Mouse (Mus musculus): Measurements from ENCODE around the gene Cd3g. TPM values are rescaled to one million over a fixed set of nuclear protein-coding genes. Genes with fewer than 3 reads are reported as not detected.
A peak's percentile ranks its signal among the peaks of the same experiment; 100 is the strongest.

Cd3g gene
- polyA plus RNA-seq, 1 experiment from 2014 or later = not detected

DNA sequence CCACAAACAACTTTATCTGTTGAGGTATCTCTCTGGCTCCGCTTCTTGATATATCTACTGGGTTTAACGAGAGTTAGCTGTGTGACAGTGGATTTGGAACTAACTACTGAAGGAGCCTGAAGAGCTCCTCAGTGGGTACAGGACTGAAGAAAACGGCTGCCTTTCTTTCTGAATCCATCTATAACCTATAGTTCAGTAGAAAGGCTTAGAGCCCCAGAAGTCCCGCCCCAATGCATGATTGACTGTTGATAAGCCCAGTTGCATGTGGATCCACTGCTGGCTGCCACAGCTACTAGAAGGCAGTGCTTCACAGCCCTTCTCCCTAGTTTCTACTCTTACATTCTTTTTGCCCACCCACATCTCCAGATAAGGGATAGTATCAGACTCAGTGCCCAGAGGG lies 30.2 kb upstream of the Cd3g start:
- H3K27ac ChIP-seq (replicated peaks; ENCODE audit: low read depth, low read length) = no peak overlapping the region
- no peak overlapping the region for H3K9ac ChIP-seq (replicated peaks; ENCODE audit: low read length)
- H3K4me2 ChIP-seq (ENCODE audit: low read length) = no peak overlapping the region
- no peaks in the 10 kb centered on the region for H3K4me1 ChIP-seq (ENCODE audit: control insufficient read depth, insufficient read depth, low read length)
- H3K4me3 ChIP-seq (replicated peaks; ENCODE audit: low read depth, low read length) = no peak overlapping the region
- no peaks in the 10 kb centered on the region for H3K9me3 ChIP-seq (ENCODE audit: control insufficient read depth, low read length)
- WGBS = 74% methylated on average over 4 of the region's 4 CpGs
- DNase-seq (peak; percentile 5), ATAC-seq (ENCODE audit: low FRiP score, low TSS enrichment) (no peak)
- H3K27me3 ChIP-seq (ENCODE audit: control insufficient read depth, insufficient read depth, low read length) = no peaks in the 10 kb centered on the region
- H3K36me3 ChIP-seq (ENCODE audit: control insufficient read depth, insufficient read depth, low read length) = no peaks in the 10 kb centered on the region

DNA sequence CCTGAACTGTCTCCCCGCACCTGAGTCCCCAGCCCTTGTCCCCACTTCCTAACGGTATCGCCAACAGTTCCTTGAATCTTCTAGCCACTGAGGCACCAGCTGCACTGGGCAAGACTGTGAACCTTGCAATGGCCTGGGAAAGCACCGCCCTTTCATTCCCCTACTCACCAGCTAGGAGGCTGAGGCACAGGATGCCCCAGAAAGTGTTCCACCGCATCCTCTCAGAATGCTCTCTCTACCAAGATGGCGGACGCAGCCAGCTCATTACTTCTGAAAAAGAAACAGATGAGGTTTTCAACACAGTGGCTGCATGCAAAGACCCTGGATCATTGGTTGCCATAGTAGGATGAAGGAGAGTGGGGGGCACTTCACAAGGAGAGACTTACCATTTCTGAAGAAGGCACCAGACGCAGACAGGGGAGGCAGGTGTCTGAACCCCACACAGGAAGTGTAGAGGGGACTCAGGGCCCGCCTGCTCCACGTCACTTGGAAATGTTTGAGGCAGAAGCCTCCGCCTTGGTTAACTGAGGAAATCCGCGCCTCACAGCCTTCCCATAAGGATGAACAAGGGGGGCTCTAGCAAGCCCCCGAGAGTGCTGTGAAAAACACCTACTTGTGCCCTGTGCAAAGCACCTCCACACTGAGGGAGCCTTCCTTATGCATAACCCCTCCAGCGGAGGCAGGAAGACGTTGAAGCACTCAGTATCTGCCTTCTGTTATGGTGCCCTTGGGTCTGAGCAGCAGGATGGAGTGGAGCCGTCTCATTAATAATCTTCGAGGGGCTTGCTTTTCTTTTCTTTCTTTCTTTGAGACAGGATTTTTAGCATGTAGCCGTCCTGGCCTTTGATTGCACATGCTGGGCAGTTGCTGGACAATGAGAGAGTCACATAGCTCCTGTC lies 29.2 kb upstream of the Cd3g start, which contains the start of gene Cd3e:
Cd3e (minus strand) TSS at position 448 of the 899 bp plus-strand sequence.
- WGBS = 82% methylated on average over 19 of the region's 19 CpGs

DNA sequence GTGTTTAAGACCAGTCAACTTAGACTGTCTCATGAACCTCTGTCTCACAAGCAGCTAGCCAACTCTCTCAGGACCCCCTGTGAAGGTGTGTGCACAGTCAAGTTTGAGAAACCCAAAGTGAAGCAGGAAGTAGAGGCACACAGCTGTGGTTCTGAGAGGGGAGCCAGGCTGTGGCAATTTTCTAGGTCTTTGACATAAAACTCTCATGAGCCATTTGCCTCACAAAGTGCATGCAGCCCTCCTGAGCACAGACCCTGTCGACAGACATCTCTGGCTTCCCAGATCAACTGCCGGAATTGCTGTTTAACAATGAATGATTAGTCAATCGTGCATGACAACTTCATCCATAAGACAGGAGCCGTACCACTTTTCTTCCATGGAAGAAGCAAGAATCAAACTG lies 28.1 kb upstream of the Cd3g start:
- H3K4me3 ChIP-seq (replicated peaks; ENCODE audit: low read depth, low read length) = no peak overlapping the region
- H3K27me3 ChIP-seq (ENCODE audit: control insufficient read depth, insufficient read depth, low read length) = no peaks in the 10 kb centered on the region
- H3K4me1 ChIP-seq (ENCODE audit: control insufficient read depth, insufficient read depth, low read length) = no peaks in the 10 kb centered on the region
- H3K9me3 ChIP-seq (ENCODE audit: control insufficient read depth, low read length) = no peaks in the 10 kb centered on the region
- no peak overlapping the region for H3K9ac ChIP-seq (replicated peaks; ENCODE audit: low read length)
- ATAC-seq (ENCODE audit: low FRiP score, low TSS enrichment) (no peak), DNase-seq (no peak)
- no peak overlapping the region for H3K27ac ChIP-seq (replicated peaks; ENCODE audit: low read depth, low read length)
- WGBS = 39% methylated on average over 4 of the region's 4 CpGs
- H3K36me3 ChIP-seq (ENCODE audit: control insufficient read depth, insufficient read depth, low read length) = no peaks in the 10 kb centered on the region
- no peak overlapping the region for H3K4me2 ChIP-seq (ENCODE audit: low read length)

More for the DNA sequence above, 29.2 kb upstream of the Cd3g start, which contains the start of gene Cd3e:
- Histone ChIP-seq H3K36me3 (ENCODE audit: control insufficient read depth, insufficient read depth, low read length) (no peaks in the 10 kb centered on the region), H3K4me2 (ENCODE audit: low read length) (no peak within 1 kb of the TSS), H3K9me3 (ENCODE audit: control insufficient read depth, low read length) (no peaks in the 10 kb centered on the region), H3K9ac (replicated peaks; ENCODE audit: low read length) (no peak within 1 kb of the TSS), H3K4me3 (replicated peaks; ENCODE audit: low read depth, low read length) (no peak within 1 kb of the TSS), H3K27ac (replicated peaks; ENCODE audit: low read depth, low read length) (no peak within 1 kb of the TSS), H3K27me3 (ENCODE audit: control insufficient read depth, insufficient read depth, low read length) (no peaks in the 10 kb centered on the region), H3K4me1 (ENCODE audit: control insufficient read depth, insufficient read depth, low read length) (no peaks in the 10 kb centered on the region)
- ATAC-seq (ENCODE audit: low FRiP score, low TSS enrichment) (no peak), DNase-seq (no peak)

GRCm38 (mm10) chr9:45007404-45007803 lies 27.2 kb upstream of the Cd3g start:
- Histone ChIP-seq H3K27me3 (ENCODE audit: control insufficient read depth, insufficient read depth, low read length) (no peaks in the 10 kb centered on the region), H3K4me3 (replicated peaks; ENCODE audit: low read depth, low read length) (no peak overlapping the region), H3K36me3 (ENCODE audit: control insufficient read depth, insufficient read depth, low read length) (no peaks in the 10 kb centered on the region), H3K9me3 (ENCODE audit: control insufficient read depth, low read length) (no peaks in the 10 kb centered on the region), H3K27ac (replicated peaks; ENCODE audit: low read depth, low read length) (no peak overlapping the region), H3K9ac (replicated peaks; ENCODE audit: low read length) (no peak overlapping the region), H3K4me2 (ENCODE audit: low read length) (no peak overlapping the region), H3K4me1 (ENCODE audit: control insufficient read depth, insufficient read depth, low read length) (no peaks in the 10 kb centered on the region)
- no peak for DNase-seq
- WGBS = 79% methylated on average over 12 of the region's 12 CpGs
- ATAC-seq (ENCODE audit: low FRiP score, low TSS enrichment) = no peak

- no peak overlapping the region for H3K4me3 ChIP-seq (replicated peaks; ENCODE audit: low read depth, low read length)
- no peak overlapping the region for H3K4me2 ChIP-seq (ENCODE audit: low read length)
- H3K36me3 ChIP-seq (ENCODE audit: control insufficient read depth, insufficient read depth, low read length) = no peaks in the 10 kb centered on the region
- H3K4me1 ChIP-seq (ENCODE audit: control insufficient read depth, insufficient read depth, low read length) = no peaks in the 10 kb centered on the region
- H3K27ac ChIP-seq (replicated peaks; ENCODE audit: low read depth, low read length) = no peak overlapping the region
- H3K9ac ChIP-seq (replicated peaks; ENCODE audit: low read length) = no peak overlapping the region
- DNase-seq (no peak), ATAC-seq (ENCODE audit: low FRiP score, low TSS enrichment) (no peak)
- H3K27me3 ChIP-seq (ENCODE audit: control insufficient read depth, insufficient read depth, low read length) = no peaks in the 10 kb centered on the region
- no peaks in the 10 kb centered on the region for H3K9me3 ChIP-seq (ENCODE audit: control insufficient read depth, low read length)
- WGBS = 65% methylated on average over 3 of the region's 3 CpGs
Observed at GRCm38 (mm10) chr9:45000249-45000648, 20.0 kb upstream of the Cd3g start.

DNA sequence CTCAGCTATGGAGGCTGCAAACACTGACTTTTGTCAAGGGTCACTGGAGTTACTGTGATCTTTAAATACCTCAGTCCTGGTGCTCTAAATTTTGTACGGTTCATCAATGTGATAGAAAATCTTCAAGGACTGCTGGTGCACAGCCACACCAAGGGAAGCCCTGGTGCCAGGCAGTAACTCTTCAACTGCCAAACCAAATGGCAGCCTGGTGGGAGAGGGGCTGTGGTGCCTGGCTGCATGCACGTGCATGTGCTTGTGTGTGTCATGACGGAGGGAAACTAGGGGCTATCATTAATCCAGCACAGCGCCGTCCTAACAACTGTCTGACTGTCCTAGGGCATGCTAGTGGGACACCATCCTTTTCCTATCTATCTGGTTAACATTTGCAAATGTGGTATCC lies 19.5 kb upstream of the Cd3g start:
- Histone ChIP-seq H3K36me3 (ENCODE audit: control insufficient read depth, insufficient read depth, low read length) (no peaks in the 10 kb centered on the region), H3K4me2 (ENCODE audit: low read length) (no peak overlapping the region), H3K9me3 (ENCODE audit: control insufficient read depth, low read length) (no peaks in the 10 kb centered on the region), H3K27ac (replicated peaks; ENCODE audit: low read depth, low read length) (no peak overlapping the region), H3K9ac (replicated peaks; ENCODE audit: low read length) (no peak overlapping the region), H3K4me3 (replicated peaks; ENCODE audit: low read depth, low read length) (no peak overlapping the region), H3K27me3 (ENCODE audit: control insufficient read depth, insufficient read depth, low read length) (no peaks in the 10 kb centered on the region), H3K4me1 (ENCODE audit: control insufficient read depth, insufficient read depth, low read length) (no peaks in the 10 kb centered on the region)
- WGBS = 81% methylated on average over 5 of the region's 5 CpGs
- no peak for ATAC-seq (ENCODE audit: low FRiP score, low TSS enrichment)
- no peak for DNase-seq

- H3K4me2 ChIP-seq (ENCODE audit: low read length) = no peak overlapping the region
- DNase-seq (no peak), ATAC-seq (ENCODE audit: low FRiP score, low TSS enrichment) (no peak)
- no peak overlapping the region for H3K9ac ChIP-seq (replicated peaks; ENCODE audit: low read length)
- no peaks in the 10 kb centered on the region for H3K27me3 ChIP-seq (ENCODE audit: control insufficient read depth, insufficient read depth, low read length)
- H3K36me3 ChIP-seq (ENCODE audit: control insufficient read depth, insufficient read depth, low read length) = no peaks in the 10 kb centered on the region
- no peak overlapping the region for H3K27ac ChIP-seq (replicated peaks; ENCODE audit: low read depth, low read length)
- WGBS = 63% methylated on average over 6 of the region's 6 CpGs
- no peaks in the 10 kb centered on the region for H3K9me3 ChIP-seq (ENCODE audit: control insufficient read depth, low read length)
- no peaks in the 10 kb centered on the region for H3K4me1 ChIP-seq (ENCODE audit: control insufficient read depth, insufficient read depth, low read length)
- no peak overlapping the region for H3K4me3 ChIP-seq (replicated peaks; ENCODE audit: low read depth, low read length)
Observed at GRCm38 (mm10) chr9:44999171-44999570, 18.9 kb upstream of the Cd3g start.

DNA sequence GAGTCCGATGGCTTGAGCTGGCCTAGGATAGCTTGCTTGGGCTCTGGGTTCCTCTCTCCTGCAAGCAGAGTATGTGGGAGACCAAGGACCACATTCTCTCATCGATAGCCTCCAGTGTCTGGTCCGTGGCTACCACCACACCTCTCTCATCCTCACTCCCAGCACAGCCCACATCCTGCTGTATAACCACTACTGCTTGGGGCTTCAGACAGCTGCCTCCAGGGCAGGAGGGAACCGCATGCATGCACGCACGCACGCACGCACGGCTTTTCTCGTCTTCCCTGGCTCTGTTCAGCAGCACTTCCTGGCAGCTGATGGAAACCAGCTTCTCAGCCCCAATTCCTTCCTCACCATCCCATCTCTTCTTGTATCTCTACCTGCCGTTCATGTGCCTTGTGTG lies 17.9 kb upstream of the Cd3g start:
- Histone ChIP-seq H3K36me3 (ENCODE audit: control insufficient read depth, insufficient read depth, low read length) (no peaks in the 10 kb centered on the region), H3K27ac (replicated peaks; ENCODE audit: low read depth, low read length) (no peak overlapping the region), H3K9ac (replicated peaks; ENCODE audit: low read length) (no peak overlapping the region), H3K4me2 (ENCODE audit: low read length) (no peak overlapping the region), H3K4me3 (replicated peaks; ENCODE audit: low read depth, low read length) (no peak overlapping the region), H3K9me3 (ENCODE audit: control insufficient read depth, low read length) (no peaks in the 10 kb centered on the region), H3K4me1 (ENCODE audit: control insufficient read depth, insufficient read depth, low read length) (no peaks in the 10 kb centered on the region), H3K27me3 (ENCODE audit: control insufficient read depth, insufficient read depth, low read length) (no peaks in the 10 kb centered on the region)
- WGBS = 79% methylated on average over 11 of the region's 11 CpGs
- DNase-seq (no peak), ATAC-seq (ENCODE audit: low FRiP score, low TSS enrichment) (no peak)

- no peak overlapping the region for H3K9ac ChIP-seq (replicated peaks; ENCODE audit: low read length)
- H3K36me3 ChIP-seq (ENCODE audit: control insufficient read depth, insufficient read depth, low read length) = no peaks in the 10 kb centered on the region
- ATAC-seq (ENCODE audit: low FRiP score, low TSS enrichment) = no peak
- no peak overlapping the region for H3K4me2 ChIP-seq (ENCODE audit: low read length)
- no peak for DNase-seq
- no peaks in the 10 kb centered on the region for H3K27me3 ChIP-seq (ENCODE audit: control insufficient read depth, insufficient read depth, low read length)
- H3K9me3 ChIP-seq (ENCODE audit: control insufficient read depth, low read length) = no peaks in the 10 kb centered on the region
- H3K4me1 ChIP-seq (ENCODE audit: control insufficient read depth, insufficient read depth, low read length) = no peaks in the 10 kb centered on the region
- no peak overlapping the region for H3K27ac ChIP-seq (replicated peaks; ENCODE audit: low read depth, low read length)
- WGBS = 97% methylated on average over 7 of the region's 7 CpGs
- H3K4me3 ChIP-seq (replicated peaks; ENCODE audit: low read depth, low read length) = no peak overlapping the region
Observed at GRCm38 (mm10) chr9:44996590-44996989, 16.4 kb upstream of the Cd3g start.
